ENCODE assay signal across 8 mouse cellular contexts in genomic region chr4:141866933-141867490, GRCm38 (mm10). TPM values are rescaled to one million over a fixed set of nuclear protein-coding genes. Genes with fewer than 3 reads are reported as not detected.
A peak's percentile ranks its signal among the peaks of the same experiment; 100 is the strongest.
DNase-seq lines count a peak whose midpoint lies in the region; ATAC-seq lines count a peak whose summit lies in the region.
"Had no signal": no experiment of that assay in that cellular context is flagged by ENCODE, and none has a peak within 500 bp of the region (broad histone marks: within the 10 kb centered on the region; RNA-seq: fewer than 3 reads in every experiment).

No protein-coding gene starts in this region.

- peak overlapping the region; percentile 62 for H3K27ac ChIP-seq in forebrain, embryonic 16.5 days (ENCODE audit: low read length)
- peak overlapping the region; percentile 61 for H3K27ac ChIP-seq in midbrain, embryonic 10.5 days (replicated peaks)
- H3K27ac ChIP-seq: liver, embryonic 13.5 days had no signal

- 13% methylated on average over 10 of the region's 10 CpGs for WGBS in forebrain, embryonic 16.5 days
- 28% methylated on average over 10 of the region's 10 CpGs for WGBS in midbrain, embryonic 10.5 days

- DNase-seq in left cerebral cortex, adult 8-10 months (ENCODE audit: low spot score in 2 of 2): peak; percentile 28 to 59
- no peak for DNase-seq in left cerebral cortex, adult 11 months (ENCODE audit: low spot score)
- peak; percentile 65 for DNase-seq in kidney, adult 18-20 months
- DNase-seq in midbrain, embryonic 10.5 days (ENCODE audit: low spot score): no peak
- DNase-seq in thymus, postnatal 25 days: no peak
- DNase-seq: liver, embryonic 13.5 days had no signal

- no peaks in the 10 kb centered on the region for H3K36me3 ChIP-seq in forebrain, embryonic 16.5 days (ENCODE audit: control insufficient read depth, insufficient read depth)
- H3K36me3 ChIP-seq in midbrain, embryonic 10.5 days: peaks cover 31% of the 10 kb centered on the region

- no peaks in the 10 kb centered on the region for H3K9me3 ChIP-seq in forebrain, embryonic 16.5 days (ENCODE audit: control insufficient read depth, low read length)
- H3K9me3 ChIP-seq in midbrain, embryonic 10.5 days (replicated peaks): no peaks in the 10 kb centered on the region
- H3K9me3 ChIP-seq: liver, embryonic 13.5 days had no signal

- H3K27me3 ChIP-seq in forebrain, embryonic 16.5 days (replicated peaks; ENCODE audit: control insufficient read depth, insufficient read depth, low read length): no peaks in the 10 kb centered on the region
- H3K27me3 ChIP-seq in midbrain, embryonic 10.5 days (ENCODE audit: low read depth, poor library complexity, severe bottlenecking): peaks cover 3% of the 10 kb centered on the region; the same call in 1 of the 2 replicates
- H3K27me3 ChIP-seq: liver, embryonic 13.5 days had no signal

- peak overlapping the region; percentile 2; the same call in 1 of the 2 replicates for H3K9ac ChIP-seq in forebrain, embryonic 16.5 days (replicated peaks; ENCODE audit: low read depth, low read length)
- H3K9ac ChIP-seq: liver, embryonic 13.5 days had no signal

- H3K4me3 ChIP-seq in forebrain, embryonic 16.5 days (replicated peaks; ENCODE audit: low read length): no peak overlapping the region
- H3K4me3 ChIP-seq in midbrain, embryonic 10.5 days: no peak overlapping the region
- H3K4me3 ChIP-seq: liver, embryonic 13.5 days had no signal

- ATAC-seq in forebrain, embryonic 16.5 days: peak; percentile 64
- no peak for ATAC-seq in megakaryocyte, adult 5-6 weeks (ENCODE audit: poor library complexity, severe bottlenecking)

- peaks cover 35% of the 10 kb centered on the region for H3K4me1 ChIP-seq in forebrain, embryonic 16.5 days (replicated peaks; ENCODE audit: control insufficient read depth, insufficient read depth, low read length)
- H3K4me1 ChIP-seq in midbrain, embryonic 10.5 days: peaks cover 31% of the 10 kb centered on the region

- peak overlapping the region; percentile 10; the same call in 1 of the 2 replicates for H3K4me2 ChIP-seq in forebrain, embryonic 16.5 days (ENCODE audit: low read length)
- H3K4me2 ChIP-seq: liver, embryonic 13.5 days had no signal

RNA-seq across cellular contexts. Expression of gene Efhd2, which starts 7.7 kb away (rescaled TPM):
- 100 to 1,000 TPM; 257 to 276 (median 261) TPM for total RNA-seq in left cerebral cortex, adult 8-10 months (2022)
- polyA plus RNA-seq in forebrain, embryonic 16.5 days (2015; fragmentation: Nextera tagmentation; extraction: Ambion mirVana): 69.9 and 76.8 TPM in 2 replicates
- polyA plus RNA-seq in midbrain, embryonic 10.5 days (2016; fragmentation: Nextera tagmentation; extraction: Ambion mirVana): 50.1 and 69.2 TPM in 2 replicates
- total RNA-seq in megakaryocyte, adult 5-6 weeks (2015): 77.1 and 79.0 TPM in 2 replicates
- total RNA-seq in megakaryocyte, adult 5-6 weeks (2017): 79.7 and 97.2 TPM in 2 replicates

RNA-seq across cellular contexts. Expression of gene Ctrc, which starts 20.9 kb away (rescaled TPM):
- not detected for total RNA-seq in left cerebral cortex, adult 8-10 months (2022)
- not detected in 2 replicates for polyA plus RNA-seq in forebrain, embryonic 16.5 days (2015; fragmentation: Nextera tagmentation; extraction: Ambion mirVana)
- polyA plus RNA-seq in midbrain, embryonic 10.5 days (2016; fragmentation: Nextera tagmentation; extraction: Ambion mirVana): not detected in 2 replicates
- total RNA-seq in megakaryocyte, adult 5-6 weeks (2015): not detected in 2 replicates
- total RNA-seq in megakaryocyte, adult 5-6 weeks (2017): not detected in 2 replicates
- polyA plus RNA-seq: liver, embryonic 13.5 days had no signal

RNA-seq across cellular contexts. Expression of gene Cela2a, which starts 41.1 kb away (rescaled TPM):
- total RNA-seq in left cerebral cortex, adult 8-10 months (2022): not detected
- not detected in 2 replicates for polyA plus RNA-seq in forebrain, embryonic 16.5 days (2015; fragmentation: Nextera tagmentation; extraction: Ambion mirVana)
- polyA plus RNA-seq in midbrain, embryonic 10.5 days (2016; fragmentation: Nextera tagmentation; extraction: Ambion mirVana): not detected in 2 replicates
- total RNA-seq in megakaryocyte, adult 5-6 weeks (2015): not detected in 2 replicates
- total RNA-seq in megakaryocyte, adult 5-6 weeks (2017): not detected in 2 replicates

Comparison
In these comparisons a context has a peak if more than half of its experiments do, and no peak if none do; other contexts are left out.
1. DNase-seq: peak in left cerebral cortex, adult 8-10 months (2 of 2) and kidney, adult 18-20 months (single experiment); none in left cerebral cortex, adult 11 months (single experiment), midbrain, embryonic 10.5 days (single experiment) and thymus, postnatal 25 days (single experiment).